Mouse (Mus musculus): ENCODE measurements around the gene Cox19.
A peak's percentile ranks its signal among the peaks of the same experiment; 100 is the strongest.
"Not testable (repeated sequence)": the region's sequence is repeated elsewhere in the genome, so short reads cannot be mapped to it uniquely, and the experiment has no call there.

Cox19 gene

DNA sequence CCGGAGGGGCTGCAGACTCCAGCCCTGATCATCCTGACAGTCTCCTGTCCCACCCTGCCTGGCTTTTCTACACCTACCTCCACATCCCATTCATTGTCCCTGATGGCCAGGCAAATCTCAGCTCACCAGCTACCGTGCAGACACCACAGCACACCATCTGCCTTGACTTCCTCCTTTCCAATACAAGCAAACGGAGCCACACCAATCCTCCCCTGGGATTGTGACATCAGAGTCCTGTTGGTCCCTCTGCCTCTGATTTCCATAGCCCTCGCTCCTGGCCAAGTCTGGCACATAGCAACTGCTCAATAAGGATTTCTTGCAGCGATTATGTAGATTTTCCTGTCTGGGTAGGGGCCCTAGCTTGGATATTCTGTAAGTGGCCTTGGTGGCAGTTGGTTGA, at the start of gene Cox19:
Gene Cox19 (minus strand): TSS at position 285 of the 400 bp plus-strand sequence.
- DNase-seq: no peak

GRCm38 (mm10) chr5:139399991-139400390, 48.8 kb upstream of the Cox19 start:
- peak; percentile 43 for DNase-seq

GRCm38 (mm10) chr5:139398786-139399185, 47.6 kb upstream of the Cox19 start:
- DNase-seq: no peak

DNA sequence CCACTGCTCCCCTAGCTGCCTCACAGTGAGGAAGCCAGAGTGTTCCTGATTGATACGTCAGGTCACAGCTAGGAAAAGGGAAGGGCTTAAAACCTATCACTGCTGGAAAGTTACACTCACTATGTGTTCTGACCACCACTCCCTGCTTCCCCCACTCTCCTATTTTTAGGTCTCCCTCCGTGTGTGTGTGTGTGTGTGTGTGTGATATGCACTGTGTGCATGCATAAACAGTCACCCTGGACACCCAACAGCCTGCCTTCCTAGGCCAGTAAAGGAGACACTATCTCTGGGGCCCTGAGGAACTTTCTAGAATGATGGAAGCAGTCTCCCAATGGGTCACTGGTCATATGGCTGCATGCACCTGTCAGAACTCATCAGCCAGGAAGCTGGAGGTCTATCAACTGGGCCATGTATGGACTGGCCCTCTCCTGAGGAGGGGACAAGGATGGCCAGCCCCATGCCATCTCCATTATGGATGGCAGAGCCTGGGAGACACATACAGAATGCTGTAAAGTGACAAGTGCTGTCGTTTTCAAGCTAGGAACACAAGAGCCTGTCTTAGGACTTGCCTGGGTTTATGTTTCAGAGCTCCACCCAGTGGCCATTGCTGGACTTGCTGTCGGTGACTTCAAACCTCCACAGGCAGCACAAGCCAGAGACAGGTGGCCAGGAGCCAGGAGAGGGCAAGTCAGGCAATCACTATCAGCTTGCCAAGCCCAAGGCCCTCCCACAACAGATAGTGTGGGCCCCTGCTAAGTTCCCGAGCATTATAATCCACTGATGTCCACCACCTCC, 46.9 kb upstream of the Cox19 start:
- peak; percentile 98 for DNase-seq

DNA sequence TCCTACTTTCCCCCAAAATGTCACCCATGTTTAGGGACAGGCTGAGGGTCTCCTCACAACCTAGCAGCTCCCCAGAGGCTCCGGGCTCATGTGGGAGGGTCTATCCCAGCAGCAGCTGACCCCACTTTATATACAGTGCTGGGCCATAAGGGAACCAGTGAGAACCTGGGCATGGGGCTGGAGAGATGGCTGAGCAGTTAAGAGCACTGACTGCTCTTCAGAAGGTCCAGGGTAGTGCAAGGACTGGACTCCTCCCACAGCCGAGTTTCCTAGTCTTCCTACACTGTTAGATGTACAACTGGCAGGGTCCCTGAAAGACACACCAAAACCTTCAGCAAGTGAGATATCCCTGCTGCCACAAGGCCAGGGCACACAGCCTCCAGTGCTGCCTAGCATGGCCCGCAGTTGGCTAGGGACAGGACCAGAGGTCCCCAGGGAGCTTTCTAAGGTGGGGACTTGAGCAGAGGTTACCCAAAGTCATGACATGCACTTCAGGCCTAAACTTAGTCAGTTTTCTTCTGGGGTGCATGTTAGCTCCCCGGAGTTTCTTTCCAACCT, 46.2 kb upstream of the Cox19 start:
- DNase-seq: no peak

- DNase-seq: no peak
Measured at GRCm38 (mm10) chr5:139395528-139395927, 44.3 kb upstream of the Cox19 start.

DNA sequence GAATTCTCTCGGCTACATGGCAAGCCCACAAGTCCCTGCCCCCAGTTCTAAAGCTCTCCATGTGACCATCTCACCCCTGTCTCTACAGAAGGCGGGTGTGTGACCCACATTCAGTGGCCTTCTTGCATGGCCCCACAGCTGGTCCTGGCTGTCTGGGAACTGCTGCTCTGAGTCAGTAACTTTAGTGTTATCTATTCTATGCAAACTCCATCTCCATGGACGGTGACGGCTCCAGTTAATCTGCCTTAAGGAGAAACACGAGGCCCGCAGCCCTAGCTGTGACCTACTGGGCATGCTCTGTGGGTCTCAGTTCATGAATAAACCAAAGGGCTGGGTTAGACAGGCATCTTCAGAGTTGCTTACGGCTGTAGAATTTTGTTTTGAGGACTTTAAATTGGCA, 43.2 kb upstream of the Cox19 start:
- no peak for DNase-seq

- DNase-seq: no peak
Measured at GRCm38 (mm10) chr5:139393197-139393588, 42.0 kb upstream of the Cox19 start.

DNA sequence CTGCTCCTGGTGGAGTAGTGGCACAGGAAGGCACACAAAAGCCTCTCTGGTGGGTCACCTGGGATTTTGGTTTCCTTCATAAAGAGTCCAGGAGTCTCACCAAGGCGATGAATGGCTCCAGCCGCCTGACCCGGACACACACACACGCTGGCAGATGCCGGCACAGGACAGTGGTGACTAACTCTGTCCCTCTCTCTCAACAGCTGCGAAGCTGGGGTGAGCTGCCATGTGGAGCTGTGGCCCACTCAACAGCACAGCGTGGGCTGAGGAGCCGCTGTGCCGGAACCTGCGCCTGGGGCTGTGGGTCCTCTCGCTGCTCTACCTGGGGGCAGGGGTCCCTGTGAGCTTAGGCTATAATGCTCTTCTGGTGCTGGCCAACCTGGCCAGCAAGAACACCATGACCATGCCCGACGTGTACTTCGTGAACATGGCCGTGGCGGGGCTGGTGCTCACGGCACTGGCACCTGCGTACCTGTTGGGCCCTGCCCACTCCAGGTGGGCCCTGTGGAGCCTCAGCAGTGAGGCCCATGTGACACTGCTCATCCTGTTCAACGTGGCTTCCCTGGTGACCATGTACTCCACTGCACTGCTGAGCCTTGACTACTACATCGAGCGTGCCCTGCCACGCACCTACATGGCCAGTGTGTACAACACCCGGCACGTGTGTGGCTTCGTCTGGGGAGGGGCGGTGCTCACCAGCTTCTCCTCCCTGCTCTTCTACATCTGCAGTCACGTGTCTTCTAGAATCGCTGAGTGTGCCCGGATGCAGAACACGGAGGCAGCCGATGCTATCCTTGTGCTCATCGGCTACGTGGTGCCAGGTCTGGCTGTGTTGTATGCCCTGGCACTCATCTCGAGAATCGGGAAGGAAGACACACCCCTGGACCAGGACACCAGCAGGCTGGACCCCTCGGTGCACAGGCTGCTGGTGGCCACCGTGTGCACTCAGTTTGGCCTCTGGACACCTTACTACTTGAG, 41.3 kb upstream of the Cox19 start:
- no peak for DNase-seq

GRCm38 (mm10) chr5:139391309-139391990, 40.2 kb upstream of the Cox19 start:
- peak; percentile 51 for DNase-seq

DNA sequence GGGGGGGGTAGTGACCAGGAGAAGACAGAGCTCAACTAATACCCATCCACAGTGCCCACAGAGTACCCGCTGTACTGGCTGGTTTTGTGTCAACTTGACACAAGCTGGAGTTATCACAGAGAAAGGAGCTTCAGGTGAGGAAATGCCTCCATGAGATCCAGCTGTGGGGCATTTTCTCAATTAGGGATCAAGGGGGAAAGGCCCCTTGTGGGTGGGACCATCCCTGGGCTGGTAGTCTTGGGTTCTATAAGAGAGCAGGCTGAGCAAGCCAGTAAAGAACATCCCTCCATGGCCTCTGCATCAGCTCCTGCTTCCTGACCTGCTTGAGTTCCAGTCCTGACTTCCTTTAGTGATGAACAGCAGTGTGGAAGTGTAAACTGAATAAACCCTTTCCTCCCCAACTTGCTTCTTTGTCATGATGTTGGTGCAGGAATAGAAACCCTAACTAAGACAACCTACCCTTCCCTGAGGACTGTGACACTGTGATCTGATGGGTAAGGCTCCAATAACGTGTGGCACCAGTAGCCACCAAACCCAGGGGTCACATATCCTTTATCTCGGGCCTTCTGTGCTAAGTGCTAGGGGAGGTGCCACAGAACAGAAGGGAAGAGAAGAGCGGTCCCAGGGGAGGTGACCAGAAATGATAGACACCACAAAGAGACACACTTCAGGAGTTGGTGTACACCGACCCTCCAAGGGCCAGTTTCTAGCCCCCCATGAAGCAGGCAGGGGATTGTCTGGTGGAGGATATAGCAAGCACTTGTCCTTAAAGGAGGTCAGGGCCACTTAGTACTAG, 39.3 kb upstream of the Cox19 start:
- not testable (repeated sequence) for DNase-seq

- peak; percentile 92 for DNase-seq
Measured at GRCm38 (mm10) chr5:139389676-139390061, 38.5 kb upstream of the Cox19 start.

DNA sequence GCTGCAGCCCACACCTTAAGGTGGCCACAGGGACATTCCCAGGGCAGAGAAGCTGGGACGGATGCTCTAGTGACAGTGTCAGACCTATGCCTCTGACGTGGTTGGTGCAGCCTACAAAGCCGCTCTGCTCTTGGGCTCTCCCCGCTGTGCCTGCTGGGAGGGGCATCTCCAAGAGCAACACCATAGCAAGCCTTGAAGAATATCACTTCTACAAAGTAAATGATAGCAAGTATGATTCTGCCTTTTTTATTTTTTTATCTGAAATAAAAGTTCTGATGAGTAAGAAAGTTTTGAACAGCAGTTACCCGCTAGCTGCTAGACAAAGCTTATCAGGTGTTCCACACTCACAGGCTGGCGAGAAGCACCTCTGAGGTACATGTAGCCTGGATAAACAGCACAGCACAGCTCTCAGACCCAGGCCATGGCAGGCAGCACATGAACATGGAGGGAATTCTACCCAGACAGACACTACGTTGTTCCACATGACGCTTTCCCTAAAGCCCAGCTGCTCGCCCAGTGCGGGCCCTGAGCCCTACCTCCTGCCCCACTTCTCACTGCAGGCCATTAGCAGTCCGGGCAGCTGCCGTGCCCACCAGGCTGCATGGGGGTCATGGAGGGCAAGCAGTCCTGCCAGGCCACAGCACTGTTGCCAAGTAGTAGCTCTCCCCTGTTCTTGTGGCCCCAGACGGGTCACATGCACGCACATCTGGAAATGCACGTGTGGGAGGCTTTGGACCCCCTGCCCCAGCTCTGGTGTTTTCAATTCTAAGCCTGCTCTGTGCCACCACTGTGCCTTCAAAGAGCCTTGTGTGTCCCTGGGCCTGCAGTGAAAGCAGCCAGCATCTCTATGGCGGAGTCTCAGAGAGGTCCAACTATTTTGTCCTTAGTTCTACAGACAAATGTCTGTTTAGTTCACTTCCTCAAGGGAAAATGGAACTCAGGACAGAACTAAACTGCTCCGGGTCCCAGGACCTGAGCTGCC, 37.8 kb upstream of the Cox19 start:
- no peak for DNase-seq

- DNase-seq: peak; percentile 77
Measured at GRCm38 (mm10) chr5:139388195-139388570, 37.0 kb upstream of the Cox19 start.

- peak; percentile 73 for DNase-seq
Measured at GRCm38 (mm10) chr5:139387329-139388194, 36.3 kb upstream of the Cox19 start.

- no peak for DNase-seq
Measured at GRCm38 (mm10) chr5:139386047-139386446, 34.8 kb upstream of the Cox19 start.

DNA sequence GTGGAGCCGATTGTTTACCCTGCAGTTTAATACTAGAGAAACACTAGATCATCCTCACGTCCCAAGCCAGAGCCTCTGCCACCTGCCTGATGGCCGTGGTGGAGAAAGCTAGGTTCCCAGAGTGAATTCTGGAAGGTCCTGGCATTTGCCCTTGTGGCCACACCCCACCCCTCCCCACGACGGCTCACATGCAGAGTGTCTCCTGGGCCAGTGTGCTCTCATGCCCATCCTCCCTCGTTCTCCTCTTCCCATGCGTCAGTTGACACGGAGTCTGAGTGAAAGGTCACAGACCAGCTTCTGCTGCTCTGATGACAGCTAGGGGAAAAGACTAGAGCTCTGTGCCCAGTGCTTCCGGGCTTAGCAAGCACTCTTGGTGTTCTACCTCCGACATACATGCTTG, 33.3 kb upstream of the Cox19 start:
- peak; percentile 80 for DNase-seq

DNA sequence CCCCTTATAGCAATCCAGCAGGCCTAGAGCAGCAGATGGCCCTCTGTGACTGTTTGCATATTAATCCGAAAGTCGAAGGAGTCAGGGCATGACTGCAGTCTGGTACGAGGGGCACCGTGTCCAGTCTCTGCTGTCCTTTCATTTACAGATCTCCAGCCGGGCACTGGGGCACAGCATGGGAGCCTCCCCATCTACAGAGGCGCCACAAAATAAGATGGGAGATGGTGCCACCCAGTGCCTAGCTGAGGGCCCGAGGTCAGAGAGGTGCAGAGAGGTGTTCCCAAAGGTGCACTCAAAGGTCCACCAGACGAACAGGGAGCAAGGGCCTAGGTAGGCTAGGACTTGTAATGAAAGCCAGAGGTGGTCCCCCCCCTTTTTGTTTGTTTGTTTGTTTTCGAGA, 32.0 kb upstream of the Cox19 start:
- DNase-seq: no peak

DNA sequence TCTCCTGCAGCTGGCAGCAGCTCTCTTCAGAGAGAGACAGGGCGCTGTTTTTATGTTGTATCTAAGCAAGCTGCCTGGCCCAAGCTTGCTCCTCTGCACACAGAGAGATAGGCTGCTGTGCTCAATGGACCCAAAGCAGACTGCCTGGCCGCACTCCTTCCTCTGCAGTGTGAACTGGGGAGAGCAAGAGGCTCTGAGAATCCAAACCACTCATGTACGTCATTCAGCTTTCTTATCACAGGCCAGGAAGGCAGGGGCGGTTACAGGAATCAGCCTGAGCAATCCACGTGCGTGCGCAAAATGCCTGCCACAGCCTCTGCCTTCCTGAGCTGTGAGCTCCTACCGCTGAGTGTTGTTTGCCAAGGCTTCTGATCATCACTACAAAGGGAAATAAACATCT, 31.5 kb upstream of the Cox19 start:
- peak; percentile 92 for DNase-seq

Measured in lung, postnatal 36 days (tissue).